Mouse (Mus musculus) left cerebral cortex, postnatal 4 days (tissue): ENCODE measurements around the gene Pld6. TPM values are rescaled to one million over a fixed set of nuclear protein-coding genes. Genes with fewer than 3 reads are reported as not detected.

ENCODE experiments used
- DNase-seq: peaks from one replicate; pipeline ENCODE4 v3.0.0-alpha.2; 2022
- intact Hi-C: fragments of 180-260 bp; cut with DNase I; formaldehyde crosslinking; loops from one replicate; pipeline ENCODE4 v1.15.1; 2025
- total RNA-seq, 2 experiments: library from RNA; stranded (reverse); gene quantifications; 2 replicates each; pipeline ENCODE4 v1.2.3; 2021

Pld6 gene
- total RNA-seq, 2 experiments from 2014 or later: 3.0 to 3.8 TPM

GRCm38 (mm10) chr11:59786444-59787198 lies 824 bp downstream of the Pld6 start:
- no peak for DNase-seq
- intact Hi-C loops: no loop called here

DNA sequence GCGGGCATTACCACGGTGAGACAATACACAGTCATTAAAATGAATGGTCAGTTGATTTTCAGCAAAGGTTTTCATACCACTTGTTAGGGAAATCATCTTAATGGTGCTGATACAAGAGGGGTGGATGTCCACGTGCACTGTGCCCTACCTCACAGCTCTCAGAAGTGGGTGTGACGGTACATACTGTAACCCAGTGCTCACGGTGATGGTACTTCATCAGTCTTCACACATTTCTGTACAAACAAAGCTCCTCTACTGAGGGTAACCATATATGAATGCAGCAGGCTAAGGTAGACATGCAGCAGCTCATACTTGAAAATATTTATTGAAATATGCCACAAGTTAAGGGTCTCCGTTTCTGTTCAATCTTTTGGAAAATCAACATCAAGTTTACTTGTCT lies 3.9 kb downstream of the Pld6 start:
- no peak for DNase-seq
- intact Hi-C loops: no loop called here

GRCm38 (mm10) chr11:59782091-59782590 lies 5.3 kb downstream of the Pld6 start:
- DNase-seq: no peak
- intact Hi-C loops: no loop called here

- DNase-seq: no peak
- intact Hi-C loops: no loop called here
These were observed 7.2 kb downstream of the Pld6 start for GRCm38 (mm10) chr11:59780241-59780640.

GRCm38 (mm10) chr11:59779406-59779805 lies 8.0 kb downstream of the Pld6 start:
- intact Hi-C loops: no loop called here
- no peak for DNase-seq

DNA sequence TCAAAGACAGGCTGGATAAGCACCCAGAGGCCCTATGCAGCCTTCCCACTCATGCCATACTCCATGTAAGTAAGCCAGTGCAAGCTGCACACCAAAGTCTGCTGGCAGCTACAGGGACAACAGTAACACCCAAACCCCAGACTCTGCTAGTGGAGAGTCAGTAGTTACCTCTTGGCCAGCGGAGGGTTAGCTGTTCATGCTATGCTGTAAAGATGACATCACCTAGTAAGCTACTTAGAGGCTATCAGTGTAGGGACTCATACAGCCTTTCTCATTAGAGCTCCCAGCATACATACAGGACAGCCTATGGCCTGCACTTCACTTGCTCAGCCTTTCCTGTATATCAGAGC lies 8.6 kb downstream of the Pld6 start:
- intact Hi-C loops: no loop called here

GRCm38 (mm10) chr11:59778181-59778873 lies 9.1 kb downstream of the Pld6 start:
- peak; percentile 80 for DNase-seq
- intact Hi-C loops: no loop called here

More for the DNA sequence above, 8.6 kb downstream of the Pld6 start:
- DNase-seq: no peak

- DNase-seq: no peak
- intact Hi-C loops: no loop called here
These were observed 10.2 kb downstream of the Pld6 start for GRCm38 (mm10) chr11:59777259-59777658.

DNA sequence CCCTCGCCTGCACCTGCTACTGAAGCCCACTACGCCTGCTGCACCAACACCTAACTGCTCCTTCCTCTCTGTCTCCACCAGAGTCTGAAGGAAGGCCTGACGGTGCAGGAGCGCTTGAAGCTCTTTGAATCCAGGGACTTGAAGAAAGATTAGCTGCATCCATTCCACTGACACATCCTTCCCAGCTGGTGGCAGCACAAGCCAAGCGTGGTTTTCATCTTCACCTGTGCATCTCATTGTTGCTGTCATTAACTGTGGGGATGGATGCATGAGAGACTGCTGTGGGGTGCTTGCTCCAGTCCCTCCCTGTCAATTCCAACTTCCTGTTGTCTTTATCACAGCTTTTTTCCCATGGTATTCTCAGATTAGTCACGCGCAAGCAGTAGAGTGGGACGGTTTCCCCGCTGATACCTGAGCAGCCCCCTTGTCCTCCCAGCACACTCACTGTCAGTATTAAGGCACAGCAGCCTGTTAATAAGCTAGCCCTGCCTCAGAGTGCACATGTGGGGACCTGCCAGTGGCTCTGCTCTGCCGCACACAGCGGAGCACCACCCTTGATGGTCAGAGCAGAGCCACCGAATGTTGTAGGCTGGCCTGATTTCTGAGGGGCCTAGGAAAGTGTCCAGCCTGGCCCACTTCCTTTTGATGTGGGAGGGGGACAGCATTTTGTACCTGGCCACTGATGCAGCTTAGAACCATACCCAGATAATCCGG lies 11.9 kb downstream of the Pld6 start:
- no peak for DNase-seq
- intact Hi-C loops: no loop called here

- intact Hi-C loops: no loop called here
- no peak for DNase-seq
These were observed 12.9 kb downstream of the Pld6 start for GRCm38 (mm10) chr11:59774522-59774921.

DNA sequence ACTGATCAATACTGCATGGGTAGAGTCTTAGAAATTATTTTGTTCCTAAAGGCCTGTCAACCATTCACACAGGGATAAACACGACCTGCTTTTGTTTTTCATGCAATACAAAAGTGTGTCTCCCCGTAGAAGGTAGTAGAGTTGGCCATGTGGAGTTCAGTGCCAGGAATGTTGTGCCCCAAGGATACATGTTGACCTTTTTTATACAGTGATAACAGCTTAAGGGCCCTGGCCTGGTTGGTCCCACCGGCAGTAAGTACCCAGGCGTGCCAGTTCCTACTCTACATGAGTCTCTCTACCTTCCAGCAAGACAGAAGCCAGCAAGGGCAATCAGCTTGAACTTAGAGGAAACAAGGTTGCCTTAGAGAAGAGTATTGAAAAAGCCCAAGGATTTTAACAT lies 14.5 kb downstream of the Pld6 start:
- DNase-seq: no peak
- intact Hi-C loops: no loop called here

DNA sequence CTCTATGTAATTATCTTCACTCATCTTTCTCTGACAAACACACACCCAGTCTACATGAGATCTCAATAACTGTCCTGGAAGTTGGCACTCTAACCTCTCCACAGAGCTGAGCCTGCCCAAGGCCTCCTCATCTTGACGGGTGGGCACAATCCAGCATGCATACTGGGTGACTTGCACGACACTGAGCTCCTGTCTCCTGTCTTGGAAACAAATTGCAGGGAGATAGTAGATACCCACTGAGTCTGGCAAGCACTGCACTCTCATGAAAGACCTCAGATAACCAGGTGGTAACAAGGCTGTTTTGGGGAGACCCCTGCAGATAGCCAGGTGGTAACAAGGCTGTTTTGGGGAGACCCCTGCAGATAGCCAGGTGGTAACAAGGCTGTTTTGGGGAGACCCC lies 15.2 kb downstream of the Pld6 start:
- DNase-seq: no peak
- intact Hi-C loops: no loop called here

DNA sequence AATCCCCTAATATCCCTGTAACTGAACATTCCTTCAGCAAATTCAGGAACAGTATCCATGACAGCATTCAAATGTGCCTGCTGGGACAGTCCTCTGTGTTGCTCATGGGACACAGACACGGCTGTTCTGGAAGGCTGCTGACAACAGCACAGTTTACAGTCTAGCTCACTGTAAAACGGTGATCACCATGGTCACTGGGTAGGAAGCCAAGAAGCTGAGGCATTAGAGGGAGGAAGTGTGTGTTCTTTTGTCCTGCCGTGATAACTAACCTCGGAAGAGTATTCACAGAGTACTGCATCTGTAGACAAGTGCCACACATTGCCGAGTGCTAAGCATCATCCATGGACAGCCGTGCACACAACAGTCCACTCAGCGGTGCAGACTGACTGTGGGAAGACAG lies 16.7 kb downstream of the Pld6 start:
- intact Hi-C loops: no loop called here

DNA sequence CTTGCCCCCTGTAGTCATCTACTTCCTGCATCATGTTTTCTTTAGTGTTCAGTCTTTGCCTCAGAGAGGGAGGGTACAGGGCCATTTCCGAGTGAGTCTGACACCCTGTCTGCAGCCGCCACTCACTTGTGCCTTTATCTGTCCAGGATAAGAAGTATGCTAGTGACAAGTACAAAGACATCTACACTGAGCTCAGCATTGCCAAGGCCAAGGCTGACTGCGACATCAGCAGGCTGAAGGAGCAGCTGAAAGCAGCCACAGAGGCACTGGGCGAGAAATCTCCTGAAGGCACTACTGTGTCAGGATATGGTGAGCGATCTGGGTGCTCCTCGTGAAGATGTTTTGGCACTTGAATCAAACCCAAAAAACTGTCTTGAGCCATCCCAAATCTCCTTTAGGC lies 17.7 kb downstream of the Pld6 start:
- intact Hi-C loops: loop anchor here (10.0 kb wide), 1 partner anchor 55 kb away; no protein-coding TSS in a partner anchor
- DNase-seq: no peak

More for the DNA sequence above, 16.7 kb downstream of the Pld6 start:
- no peak for DNase-seq

- intact Hi-C loops: loop anchor here (10.0 kb wide), 1 partner anchor 55 kb away; no protein-coding TSS in a partner anchor
- DNase-seq: no peak
These were observed 18.1 kb downstream of the Pld6 start for GRCm38 (mm10) chr11:59769307-59769706.

- intact Hi-C loops: loop anchor here (10.0 kb wide), 1 partner anchor 64 kb away; no protein-coding TSS in a partner anchor
- DNase-seq: no peak
These were observed 26.6 kb downstream of the Pld6 start for GRCm38 (mm10) chr11:59760796-59761195.

DNA sequence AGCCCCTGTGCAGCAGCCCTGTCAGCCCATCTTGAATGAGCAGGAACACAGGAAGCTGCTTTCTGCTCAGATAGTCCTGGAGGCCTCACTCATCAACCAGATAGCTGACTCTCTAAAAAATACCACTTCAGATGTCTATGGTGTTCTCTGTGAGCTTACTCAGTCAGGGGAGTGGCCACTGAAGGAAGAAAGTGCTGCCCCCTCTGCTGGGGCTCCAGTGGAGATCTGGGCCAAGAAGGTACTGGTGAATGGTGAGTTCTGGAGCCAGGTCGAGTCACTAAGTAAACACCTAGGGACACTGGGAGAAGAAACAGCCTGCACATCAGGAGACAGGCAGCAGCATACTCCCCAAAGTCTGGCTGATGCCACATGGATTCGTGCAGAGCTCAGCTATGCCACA lies 27.8 kb downstream of the Pld6 start:
- DNase-seq: no peak

GRCm38 (mm10) chr11:59759178-59759577 lies 28.3 kb downstream of the Pld6 start:
- intact Hi-C loops: no loop called here
- peak; percentile 92 for DNase-seq

More for the DNA sequence above, 27.8 kb downstream of the Pld6 start:
- intact Hi-C loops: loop anchor here (10.0 kb wide), 1 partner anchor 65 kb away; no protein-coding TSS in a partner anchor

DNA sequence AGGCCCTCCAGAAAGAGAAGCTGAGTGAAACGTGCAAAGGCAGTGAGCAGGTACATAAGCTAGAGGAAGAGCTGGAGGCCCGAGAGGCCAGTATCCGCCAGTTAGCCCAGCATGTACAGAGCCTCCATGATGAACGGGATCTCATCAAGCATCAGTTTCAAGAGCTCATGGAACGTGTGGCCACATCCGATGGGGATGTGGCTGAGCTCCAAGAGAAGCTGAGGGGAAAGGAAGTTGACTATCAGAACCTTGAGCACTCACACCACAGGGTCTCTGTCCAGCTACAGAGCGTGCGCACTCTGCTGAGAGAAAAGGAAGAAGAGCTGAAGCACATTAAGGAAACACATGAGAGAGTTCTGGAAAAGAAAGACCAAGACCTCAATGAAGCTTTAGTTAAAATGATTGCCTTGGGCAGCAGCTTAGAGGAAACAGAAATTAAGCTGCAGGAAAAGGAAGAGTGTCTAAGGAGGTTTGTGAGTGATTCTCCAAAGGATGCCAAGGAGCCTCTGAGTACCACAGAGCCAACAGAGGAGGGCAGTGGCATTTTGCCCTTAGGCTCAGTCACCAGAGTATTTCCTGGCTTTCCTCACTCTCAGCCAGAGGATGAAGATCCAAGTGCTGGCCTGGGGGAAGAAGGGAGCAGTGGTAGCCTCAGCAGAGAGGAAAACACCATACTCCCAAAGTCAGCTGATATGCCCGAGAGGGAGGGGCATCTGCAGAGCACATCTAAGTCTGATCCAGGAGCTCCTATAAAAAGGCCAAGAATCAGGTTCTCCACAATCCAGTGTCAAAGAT lies 29.1 kb downstream of the Pld6 start:
- intact Hi-C loops: no loop called here

DNA sequence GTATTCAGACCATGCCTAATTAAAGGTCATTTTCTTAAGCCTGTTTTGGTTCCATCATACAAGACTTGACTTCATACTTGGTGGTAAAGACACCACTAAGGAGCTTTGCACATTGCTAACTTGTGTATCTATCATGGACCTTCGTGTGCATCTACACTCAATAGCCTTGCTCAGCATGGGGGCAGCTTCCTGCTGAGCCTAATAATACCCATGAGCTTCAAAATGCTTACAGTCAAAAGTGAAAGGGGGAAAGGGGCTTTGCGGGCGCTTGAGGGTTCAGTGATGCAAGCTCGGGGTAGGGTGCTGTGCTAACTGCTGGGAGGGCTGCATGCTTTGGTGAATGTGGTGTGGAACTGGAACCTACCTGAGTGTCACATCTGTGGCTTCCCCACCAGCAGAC lies 31.1 kb downstream of the Pld6 start:
- DNase-seq: no peak
- intact Hi-C loops: no loop called here

More for the DNA sequence above, 29.1 kb downstream of the Pld6 start:
- DNase-seq: no peak
